In the genomic region with DNA sequence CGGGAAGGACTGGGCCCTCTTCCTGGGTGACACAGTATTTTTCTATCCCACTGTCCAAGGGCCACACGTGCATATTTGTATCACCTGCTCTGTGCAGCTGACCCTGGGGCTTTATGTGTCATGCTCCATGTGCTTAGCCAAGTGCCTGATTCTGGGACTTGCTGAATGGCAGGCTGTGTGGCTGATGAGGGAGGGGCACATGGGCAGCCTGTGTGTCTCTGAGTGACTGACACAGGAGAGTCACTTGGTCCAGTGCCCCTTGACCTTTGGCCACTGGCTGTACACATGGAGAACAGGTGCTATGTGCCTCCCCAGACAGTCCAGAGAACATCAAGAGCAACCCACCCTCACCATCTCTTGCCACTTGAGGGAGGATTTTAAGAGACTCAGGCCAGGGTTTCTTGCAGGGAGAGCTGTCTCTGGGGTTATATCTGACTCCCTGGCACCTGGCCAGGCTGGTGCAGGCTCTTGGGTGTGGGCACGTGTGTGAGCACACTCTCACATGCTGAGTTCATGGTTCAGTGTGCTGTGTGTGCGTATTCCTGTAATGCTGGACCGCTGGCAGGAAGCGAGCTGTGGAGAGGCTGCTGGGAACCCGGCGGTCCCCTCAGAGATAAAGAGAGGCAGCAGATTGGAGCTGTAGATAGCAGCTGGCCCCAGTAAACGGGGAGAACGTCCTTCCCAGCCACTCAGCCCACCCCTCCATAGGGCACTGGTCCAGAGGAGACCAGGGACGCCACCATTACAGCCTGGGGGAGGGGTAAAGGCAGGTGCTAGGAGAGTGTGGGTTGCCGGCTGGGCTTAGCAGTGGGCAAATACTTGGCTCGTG, we compare ENCODE assay signal across 8 mouse cellular contexts. TPM values are rescaled to one million over a fixed set of nuclear protein-coding genes. Genes with fewer than 3 reads are reported as not detected.
A peak's percentile ranks its signal among the peaks of the same experiment; 100 is the strongest.
DNase-seq lines count a peak whose midpoint lies in the region; ATAC-seq and TF ChIP-seq lines count a peak whose summit lies in the region.

No protein-coding gene starts in this region.

- peak overlapping the region; percentile 49 for H3K27ac ChIP-seq in embryonic facial prominence, embryonic 14.5 days (replicated peaks; ENCODE audit: low read depth, low read length)
- H3K27ac ChIP-seq in hindbrain, postnatal 0 days = peak overlapping the region; percentile 67
- no peak overlapping the region for H3K27ac ChIP-seq in midbrain, embryonic 11.5 days (ENCODE audit: low read depth, low read length)

- peak overlapping the region; percentile 50 for H3K9ac ChIP-seq in embryonic facial prominence, embryonic 14.5 days (ENCODE audit: low read depth, low read length)
- peak overlapping the region; percentile 35; the same call in 1 of the 2 replicates for H3K9ac ChIP-seq in hindbrain, postnatal 0 days (replicated peaks; ENCODE audit: low read length)
- H3K9ac ChIP-seq in midbrain, embryonic 11.5 days (ENCODE audit: low read length) = no peak overlapping the region

- H3K4me3 ChIP-seq in embryonic facial prominence, embryonic 14.5 days (ENCODE audit: low read depth, low read length) = no peak overlapping the region
- H3K4me3 ChIP-seq in hindbrain, postnatal 0 days (ENCODE audit: low read length) = no peak overlapping the region
- no peak overlapping the region for H3K4me3 ChIP-seq in midbrain, embryonic 11.5 days (ENCODE audit: low read depth, low read length)

- 17% methylated on average over 11 of the region's 13 CpGs for WGBS in embryonic facial prominence, embryonic 14.5 days
- WGBS in hindbrain, postnatal 0 days = 13% methylated on average over 13 of the region's 13 CpGs
- 43% methylated on average over 13 of the region's 13 CpGs for WGBS in midbrain, embryonic 11.5 days

- ATAC-seq in embryonic facial prominence, embryonic 14.5 days (ENCODE audit: low read depth) = peak; percentile 44; the same call in 1 of the 2 replicates
- peak; percentile 77 for ATAC-seq in hindbrain, postnatal 0 days
- peak; percentile 14; the same call in 1 of the 2 replicates for ATAC-seq in midbrain, embryonic 11.5 days (ENCODE audit: low FRiP score)

- H3K27me3 ChIP-seq in embryonic facial prominence, embryonic 14.5 days (replicated peaks; ENCODE audit: control insufficient read depth, insufficient read depth, low read length) = no peaks in the 10 kb centered on the region
- H3K27me3 ChIP-seq in hindbrain, postnatal 0 days (ENCODE audit: insufficient read depth, low read length) = no peaks in the 10 kb centered on the region
- H3K27me3 ChIP-seq in midbrain, embryonic 11.5 days (ENCODE audit: control insufficient read depth, insufficient read depth, low read length) = no peaks in the 10 kb centered on the region

- no peaks in the 10 kb centered on the region for H3K9me3 ChIP-seq in embryonic facial prominence, embryonic 14.5 days (ENCODE audit: control insufficient read depth, low read length)
- H3K9me3 ChIP-seq in hindbrain, postnatal 0 days (ENCODE audit: low read length) = no peaks in the 10 kb centered on the region
- no peaks in the 10 kb centered on the region for H3K9me3 ChIP-seq in midbrain, embryonic 11.5 days (ENCODE audit: control insufficient read depth, low read length)

- peak; percentile 74 for DNase-seq in adrenal gland, postnatal 14 days
- no peak for DNase-seq in adrenal gland, adult 8-10 months
- DNase-seq in 416B (ENCODE audit: low read depth) = peak; percentile 93
- DNase-seq in embryonic facial prominence, embryonic 14.5 days (ENCODE audit: low spot score) = peak; percentile 72
- peak; percentile 78 for DNase-seq in hindbrain, postnatal 0 days (ENCODE audit: low spot score)
- DNase-seq in left cerebral cortex, postnatal 4 days = peak; percentile 90
- DNase-seq in midbrain, embryonic 11.5 days (ENCODE audit: low spot score, missing footprints) = no peak
- peak; percentile 77 for DNase-seq in thymus, postnatal 0 days (ENCODE audit: low spot score)

- H3K4me1 ChIP-seq in embryonic facial prominence, embryonic 14.5 days (ENCODE audit: control insufficient read depth, insufficient read depth, low read length) = peaks cover 13% of the 10 kb centered on the region
- peaks cover 27% of the 10 kb centered on the region for H3K4me1 ChIP-seq in hindbrain, postnatal 0 days (ENCODE audit: insufficient read depth, low read length)
- peaks cover 8% of the 10 kb centered on the region for H3K4me1 ChIP-seq in midbrain, embryonic 11.5 days (ENCODE audit: control insufficient read depth, insufficient read depth, low read length)

- H3K4me2 ChIP-seq in embryonic facial prominence, embryonic 14.5 days (ENCODE audit: low read depth, low read length) = peak overlapping the region; percentile 32; the same call in 1 of the 2 replicates
- H3K4me2 ChIP-seq in hindbrain, postnatal 0 days (ENCODE audit: low read depth, low read length) = peak overlapping the region; percentile 34
- H3K4me2 ChIP-seq in midbrain, embryonic 11.5 days = no peak overlapping the region

- intact Hi-C loops in left cerebral cortex, postnatal 4 days (cut with DNase I) = loop anchor here (10.0 kb wide), 2 partner anchors 117 to 347 kb away; no protein-coding TSS in a partner anchor

- H3K36me3 ChIP-seq in embryonic facial prominence, embryonic 14.5 days (ENCODE audit: control insufficient read depth, insufficient read depth, low read length) = no peaks in the 10 kb centered on the region
- H3K36me3 ChIP-seq in hindbrain, postnatal 0 days (ENCODE audit: insufficient read depth, low read length) = no peaks in the 10 kb centered on the region
- no peaks in the 10 kb centered on the region for H3K36me3 ChIP-seq in midbrain, embryonic 11.5 days (ENCODE audit: control insufficient read depth, insufficient read depth, low read length)

- TF ChIP-seq CTCF in hindbrain, postnatal 0 days (IDR thresholded peaks at IDR 0.05; ENCODE audit: low read depth) = no peak

RNA-seq across cellular contexts. Expression of gene Tha1, which starts 4.8 kb away (rescaled TPM):
- 11.5 and 12.3 TPM in 2 replicates for total RNA-seq in adrenal gland, postnatal 14 days (2021)
- total RNA-seq in adrenal gland, adult 8-10 months (2022) = 10 to 100 TPM; 16.4 to 16.7 (median 16.5) TPM
- polyA plus RNA-seq in embryonic facial prominence, embryonic 14.5 days (2014; fragmentation: Nextera tagmentation; extraction: Ambion mirVana) = 3.7 and 4.2 TPM in 2 replicates
- 1.9 and 4.7 TPM in 2 replicates for total RNA-seq in hindbrain, postnatal 0 days (2014; rRNA removed)
- polyA plus RNA-seq in hindbrain, postnatal 0 days (2015; fragmentation: Nextera tagmentation; extraction: Ambion mirVana) = 2.0 and 3.4 TPM in 2 replicates
- 1 to 10 TPM; 2.1 to 3.3 TPM for total RNA-seq in left cerebral cortex, postnatal 4 days (2021)
- polyA plus RNA-seq in midbrain, embryonic 11.5 days (2014; fragmentation: Nextera tagmentation; extraction: Ambion mirVana) = 1.7 and 2.4 TPM in 2 replicates
- 9.0 and 9.4 TPM in 2 replicates for polyA plus RNA-seq in thymus, postnatal 0 days (2015; fragmentation: Nextera tagmentation; extraction: Ambion mirVana)

RNA-seq across cellular contexts. Expression of gene Tmem235, which starts 17.6 kb away (rescaled TPM):
- total RNA-seq in adrenal gland, postnatal 14 days (2021) = not detected in 2 replicates
- not detected for total RNA-seq in adrenal gland, adult 8-10 months (2022)
- not detected in 2 replicates for polyA plus RNA-seq in embryonic facial prominence, embryonic 14.5 days (2014; fragmentation: Nextera tagmentation; extraction: Ambion mirVana)
- total RNA-seq in hindbrain, postnatal 0 days (2014; rRNA removed) = 0.31 and 0.58 TPM in 2 replicates
- polyA plus RNA-seq in hindbrain, postnatal 0 days (2015; fragmentation: Nextera tagmentation; extraction: Ambion mirVana) = 0.09 TPM in 1 of 2 replicates, not detected in the other
- not detected for total RNA-seq in left cerebral cortex, postnatal 4 days (2021)
- polyA plus RNA-seq in midbrain, embryonic 11.5 days (2014; fragmentation: Nextera tagmentation; extraction: Ambion mirVana) = not detected in 2 replicates
- polyA plus RNA-seq in thymus, postnatal 0 days (2015; fragmentation: Nextera tagmentation; extraction: Ambion mirVana) = not detected in 2 replicates

RNA-seq across cellular contexts. Expression of gene Birc5, which starts 29.1 kb away (rescaled TPM):
- 17.8 and 22.6 TPM in 2 replicates for total RNA-seq in adrenal gland, postnatal 14 days (2021)
- total RNA-seq in adrenal gland, adult 8-10 months (2022) = 1 to 10 TPM; 1.2 to 2.5 (median 1.7) TPM
- polyA plus RNA-seq in embryonic facial prominence, embryonic 14.5 days (2014; fragmentation: Nextera tagmentation; extraction: Ambion mirVana) = 229 and 265 TPM in 2 replicates
- 5.6 and 14.6 TPM in 2 replicates for total RNA-seq in hindbrain, postnatal 0 days (2014; rRNA removed)
- polyA plus RNA-seq in hindbrain, postnatal 0 days (2015; fragmentation: Nextera tagmentation; extraction: Ambion mirVana) = 45.3 and 50.4 TPM in 2 replicates
- total RNA-seq in left cerebral cortex, postnatal 4 days (2021) = 1 to 10 TPM; 6.3 to 6.7 TPM
- polyA plus RNA-seq in midbrain, embryonic 11.5 days (2014; fragmentation: Nextera tagmentation; extraction: Ambion mirVana) = 346 and 363 TPM in 2 replicates
- polyA plus RNA-seq in thymus, postnatal 0 days (2015; fragmentation: Nextera tagmentation; extraction: Ambion mirVana) = 457 and 480 TPM in 2 replicates

RNA-seq across cellular contexts. Expression of gene Tk1, which starts 52.2 kb away (rescaled TPM):
- total RNA-seq in adrenal gland, postnatal 14 days (2021) = 29.1 and 34.8 TPM in 2 replicates
- 1 to 10 TPM; 2.4 to 5.0 (median 4.3) TPM for total RNA-seq in adrenal gland, adult 8-10 months (2022)
- 108 and 119 TPM in 2 replicates for polyA plus RNA-seq in embryonic facial prominence, embryonic 14.5 days (2014; fragmentation: Nextera tagmentation; extraction: Ambion mirVana)
- 26.1 and 31.5 TPM in 2 replicates for total RNA-seq in hindbrain, postnatal 0 days (2014; rRNA removed)
- 21.2 and 25.0 TPM in 2 replicates for polyA plus RNA-seq in hindbrain, postnatal 0 days (2015; fragmentation: Nextera tagmentation; extraction: Ambion mirVana)
- total RNA-seq in left cerebral cortex, postnatal 4 days (2021) = 1 to 10 TPM; 8.9 to 9.0 TPM
- 87.1 and 89.7 TPM in 2 replicates for polyA plus RNA-seq in midbrain, embryonic 11.5 days (2014; fragmentation: Nextera tagmentation; extraction: Ambion mirVana)
- 119 and 133 TPM in 2 replicates for polyA plus RNA-seq in thymus, postnatal 0 days (2015; fragmentation: Nextera tagmentation; extraction: Ambion mirVana)

RNA-seq across cellular contexts. Expression of gene Afmid, which starts 52.4 kb away (rescaled TPM):
- 7.5 and 16.4 TPM in 2 replicates for total RNA-seq in adrenal gland, postnatal 14 days (2021)
- 10 to 100 TPM in 2 of 4 experiments, 1 to 10 TPM in 2; 5.1 to 17.0 (median 10.2) TPM for total RNA-seq in adrenal gland, adult 8-10 months (2022)
- 4.5 and 5.5 TPM in 2 replicates for polyA plus RNA-seq in embryonic facial prominence, embryonic 14.5 days (2014; fragmentation: Nextera tagmentation; extraction: Ambion mirVana)
- 4.8 and 7.5 TPM in 2 replicates for total RNA-seq in hindbrain, postnatal 0 days (2014; rRNA removed)
- 7.9 and 9.0 TPM in 2 replicates for polyA plus RNA-seq in hindbrain, postnatal 0 days (2015; fragmentation: Nextera tagmentation; extraction: Ambion mirVana)
- 10 to 100 TPM in 1 of 2 experiments, 1 to 10 TPM in 1; 7.8 to 11.5 TPM for total RNA-seq in left cerebral cortex, postnatal 4 days (2021)
- polyA plus RNA-seq in midbrain, embryonic 11.5 days (2014; fragmentation: Nextera tagmentation; extraction: Ambion mirVana) = 2.8 and 3.9 TPM in 2 replicates
- polyA plus RNA-seq in thymus, postnatal 0 days (2015; fragmentation: Nextera tagmentation; extraction: Ambion mirVana) = 6.5 and 6.9 TPM in 2 replicates

Comparison
In these comparisons a context has a peak if more than half of its experiments do, and no peak if none do; other contexts are left out.
1. DNase-seq: peak in adrenal gland, postnatal 14 days (single experiment), 416B (single experiment), embryonic facial prominence, embryonic 14.5 days (single experiment), hindbrain, postnatal 0 days (single experiment), left cerebral cortex, postnatal 4 days (single experiment) and thymus, postnatal 0 days (single experiment); none in adrenal gland, adult 8-10 months (single experiment) and midbrain, embryonic 11.5 days (single experiment).
2. ATAC-seq: peak in every context shown above with its lines; median percentile 77 in hindbrain, postnatal 0 days; 44 in embryonic facial prominence, embryonic 14.5 days; 14 in midbrain, embryonic 11.5 days.